Mouse (Mus musculus) embryo, embryonic 9.5 days (tissue): ENCODE measurements around the gene Plcl2.

Experiments
- DNase-seq: peaks from one replicate; pipeline ENCODE4 v3.0.0-alpha.2; 2017; ENCODE audit errors: extremely low spot score

Plcl2 gene

DNA sequence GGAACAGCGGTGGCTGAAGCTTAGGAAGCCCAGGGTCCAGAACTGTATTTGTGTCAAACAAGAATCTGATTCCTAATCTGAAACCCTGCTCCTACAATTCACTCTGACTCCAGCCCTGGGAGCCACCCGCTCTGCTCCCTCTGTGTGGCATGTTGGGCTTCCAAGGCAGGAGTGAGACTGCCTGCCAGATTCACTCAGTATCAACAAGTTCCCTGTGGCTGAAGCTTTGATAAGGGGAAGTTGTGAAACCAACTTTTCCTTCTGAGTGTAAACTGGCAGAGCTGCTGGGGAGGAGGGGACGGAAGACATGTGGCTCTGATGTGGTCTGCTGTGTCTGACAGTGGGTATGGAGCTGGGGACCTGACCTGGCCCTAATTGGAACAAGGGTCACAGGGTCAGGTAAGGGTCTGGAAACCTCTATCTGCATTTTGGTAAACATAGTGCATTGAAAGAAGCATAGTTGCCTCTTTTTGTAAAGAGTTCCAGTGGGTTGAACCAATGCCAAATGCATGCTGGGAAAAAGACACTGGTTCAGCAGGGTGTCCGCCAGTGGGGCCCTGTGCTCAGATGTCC lies 226.3 kb downstream of the Plcl2 start:
- no peak for DNase-seq

DNA sequence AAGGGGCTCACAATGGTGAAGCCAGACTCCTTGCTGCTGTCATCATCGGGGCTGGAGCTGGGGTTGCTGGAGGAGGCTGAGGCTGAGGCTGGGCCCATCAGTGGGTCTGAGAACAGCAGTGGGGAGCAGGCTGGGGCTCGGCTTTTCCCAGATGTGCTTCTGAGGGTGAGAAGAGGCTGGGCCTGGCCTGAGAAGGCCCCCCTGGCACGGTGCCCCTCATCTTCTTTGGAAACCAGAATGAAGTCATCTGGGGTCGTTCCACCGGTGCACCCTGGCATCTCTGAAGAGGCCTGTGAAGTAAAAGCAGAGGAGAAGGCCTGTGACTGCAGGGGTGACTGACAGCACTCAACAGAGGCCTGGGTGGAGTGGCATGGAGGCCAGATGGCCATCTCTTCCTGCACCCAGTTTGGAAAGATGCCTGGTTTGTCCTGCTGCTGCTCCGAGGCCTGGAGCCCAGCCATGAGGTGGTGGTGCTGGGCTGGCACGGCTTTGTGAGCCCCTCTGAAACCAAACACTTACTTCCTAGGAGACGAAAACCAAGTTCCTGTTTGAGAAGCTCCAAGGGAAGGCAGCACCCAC lies 226.8 kb downstream of the Plcl2 start:
- no peak for DNase-seq

DNA sequence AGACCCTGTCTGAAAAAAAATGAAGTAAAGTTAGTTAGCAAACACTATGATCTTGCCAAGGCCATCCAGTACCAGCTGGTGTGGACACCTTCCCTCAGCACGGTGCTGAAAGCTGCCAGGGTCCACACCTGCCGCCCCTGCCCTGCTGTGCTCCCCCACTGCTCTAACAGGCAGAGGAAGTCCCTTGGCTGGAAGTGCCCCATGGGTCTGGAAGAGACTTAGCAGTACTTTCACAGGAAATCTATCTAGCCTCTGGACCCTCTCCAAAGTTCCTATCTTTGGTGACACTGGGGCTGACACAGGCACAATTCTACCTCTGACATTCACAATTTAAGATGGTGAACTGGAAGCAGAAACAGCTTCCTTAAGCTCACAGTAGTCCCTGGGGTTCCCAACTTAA lies 227.9 kb downstream of the Plcl2 start:
- no peak for DNase-seq
